Mouse (Mus musculus) G1E-ER4 (cell line): ENCODE data around the gene Vps37b. TPM values are rescaled to one million over a fixed set of nuclear protein-coding genes. Genes with fewer than 3 reads are reported as not detected.

Experiments used
- GATA1 ChIP-seq: IDR thresholded peaks from one replicate; pipeline ENCODE4 v1.8.0; 2012; ENCODE audit warnings: low read length, inconsistent platforms
- polyA plus RNA-seq: library from polyadenylated mRNA; stranded (reverse); fragments of >175 nt; gene quantifications from 2 replicates; pipeline ENCODE4 v1.2.3, GENCODE M21; 2012

Gene Vps37b
- polyA plus RNA-seq, 1 experiment = 177 TPM

DNA sequence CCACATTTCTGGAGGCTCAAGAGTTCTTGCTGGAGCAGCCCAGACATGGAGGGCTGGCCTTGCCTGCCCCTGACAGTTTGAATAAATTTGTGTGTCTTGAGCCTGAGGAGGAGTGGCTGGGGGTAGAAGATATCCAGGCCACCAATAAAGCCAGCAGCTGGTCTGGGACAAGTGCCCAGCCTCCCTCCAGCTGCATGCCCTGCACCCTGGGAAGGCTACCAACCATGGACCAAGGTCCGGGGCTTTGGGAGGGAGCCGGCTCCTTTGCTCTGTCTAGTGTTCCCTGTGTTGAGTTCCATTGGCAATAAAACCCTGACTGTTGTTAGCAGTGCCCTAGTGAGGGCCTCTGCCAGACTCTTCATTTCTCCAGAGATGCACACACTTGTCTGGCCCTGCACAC is 29.2 kb downstream of the Vps37b start:
- TF ChIP-seq GATA1 = no peak

GRCm38 (mm10) chr5:124001274-124001673 is 30.8 kb downstream of the Vps37b start:
- TF ChIP-seq GATA1 = no peak

GRCm38 (mm10) chr5:124000824-124001223 is 31.2 kb downstream of the Vps37b start:
- TF ChIP-seq GATA1 = no peak

DNA sequence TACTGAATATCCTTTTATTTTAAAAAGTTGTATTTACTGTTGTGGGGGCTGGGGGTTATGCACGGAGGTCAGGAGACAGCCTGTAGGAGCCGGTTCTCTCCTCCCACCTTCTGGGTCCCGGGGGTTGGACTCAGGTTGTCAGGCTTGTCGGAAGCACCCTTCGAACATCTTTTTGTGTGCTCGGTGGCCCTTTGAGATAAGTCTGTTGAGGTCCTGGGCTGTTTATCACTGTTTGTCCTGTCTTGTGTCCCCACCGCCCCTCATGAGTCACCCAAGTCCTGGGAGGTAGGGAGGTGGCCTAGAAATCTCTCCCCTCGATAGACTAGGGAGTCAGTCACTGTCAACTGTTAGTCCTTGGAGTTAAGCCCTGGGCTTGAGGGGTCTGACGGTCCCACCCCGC is 33.7 kb downstream of the Vps37b start:
- no peak for TF ChIP-seq GATA1

- TF ChIP-seq GATA1 = no peak
These were observed 34.3 kb downstream of the Vps37b start for GRCm38 (mm10) chr5:123997811-123998210.

DNA sequence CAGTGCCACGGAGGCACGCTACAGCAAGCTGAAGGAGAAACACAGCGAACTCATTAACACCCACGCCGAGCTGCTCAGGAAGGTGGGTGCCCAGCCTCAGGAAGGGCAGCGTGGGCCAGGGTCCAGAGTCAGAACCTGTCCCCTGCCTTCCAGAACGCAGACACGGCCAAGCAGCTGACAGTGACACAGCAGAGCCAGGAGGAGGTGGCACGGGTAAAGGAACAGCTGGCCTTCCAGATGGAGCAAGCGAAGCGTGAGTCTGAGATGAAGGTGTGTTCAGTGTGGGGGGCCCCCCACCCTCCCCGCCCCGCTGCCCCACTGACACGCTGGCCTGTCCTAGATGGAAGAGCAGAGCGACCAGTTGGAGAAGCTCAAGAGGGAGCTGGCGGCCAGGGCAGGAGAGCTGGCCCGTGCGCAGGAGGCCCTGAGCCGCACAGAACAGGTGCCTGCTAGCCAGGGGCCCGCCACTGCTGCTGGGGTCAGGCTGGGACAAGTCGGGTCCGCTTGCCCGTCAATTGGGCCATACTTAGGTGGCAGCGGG is 34.8 kb downstream of the Vps37b start:
- no peak for TF ChIP-seq GATA1

DNA sequence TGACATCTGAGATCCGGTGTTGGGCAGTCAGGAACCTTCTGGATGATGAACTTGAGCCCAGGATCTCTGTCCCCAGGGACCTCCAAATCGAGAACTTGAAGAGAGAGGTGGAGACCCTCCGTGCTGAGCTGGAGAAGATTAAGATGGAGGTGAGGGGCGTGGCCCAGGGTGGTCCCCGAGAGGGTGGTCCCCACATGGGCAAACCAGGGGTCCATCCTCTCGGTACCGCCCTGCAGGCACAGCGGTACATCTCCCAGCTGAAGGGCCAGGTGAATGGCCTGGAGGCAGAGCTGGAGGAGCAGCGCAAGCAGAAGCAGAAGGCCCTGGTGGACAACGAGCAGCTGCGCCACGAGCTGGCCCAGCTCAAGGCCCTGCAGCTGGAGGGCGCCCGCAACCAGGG is 35.4 kb downstream of the Vps37b start:
- TF ChIP-seq GATA1 = no peak

GRCm38 (mm10) chr5:123996194-123996593 is 35.9 kb downstream of the Vps37b start:
- no peak for TF ChIP-seq GATA1

DNA sequence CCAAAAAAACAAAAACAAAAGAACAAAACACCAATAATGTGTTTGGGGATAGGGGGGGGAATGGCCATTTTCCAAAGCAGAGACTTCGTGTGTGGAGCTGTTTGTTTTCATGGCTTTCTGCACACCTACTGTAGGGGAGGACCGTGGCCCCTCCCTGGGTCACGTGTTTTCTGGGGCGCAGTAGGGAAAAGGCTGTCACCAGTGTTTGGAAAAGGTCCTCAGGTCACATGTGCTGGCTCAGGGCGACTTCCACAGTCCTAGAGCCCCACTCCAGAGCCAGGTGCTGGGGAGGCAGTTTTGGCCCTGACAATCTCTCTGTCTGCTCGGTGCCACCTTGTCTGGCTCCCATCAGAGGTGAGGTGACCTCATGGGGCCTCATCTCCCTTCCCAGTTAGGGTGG is 36.7 kb downstream of the Vps37b start:
- no peak for TF ChIP-seq GATA1

DNA sequence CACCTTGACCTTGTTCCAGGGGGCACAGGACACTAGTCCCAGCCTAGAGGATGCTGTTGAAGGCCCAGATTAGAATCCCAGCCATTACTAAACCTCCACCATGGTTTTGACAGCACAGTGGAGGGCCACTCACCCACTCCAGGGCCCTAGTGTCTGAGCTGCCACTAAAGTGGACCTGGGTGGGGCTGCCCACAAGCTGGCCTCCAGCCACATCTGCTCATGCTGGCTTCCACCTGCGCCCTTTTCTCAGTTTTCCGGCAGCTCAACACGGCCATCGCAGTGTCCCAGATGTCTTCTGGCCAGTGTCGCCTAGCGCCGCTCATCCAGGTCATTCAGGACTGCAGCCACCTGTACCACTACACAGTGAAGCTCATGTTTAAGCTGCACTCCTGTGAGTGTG is 37.6 kb downstream of the Vps37b start:
- TF ChIP-seq GATA1 = no peak

DNA sequence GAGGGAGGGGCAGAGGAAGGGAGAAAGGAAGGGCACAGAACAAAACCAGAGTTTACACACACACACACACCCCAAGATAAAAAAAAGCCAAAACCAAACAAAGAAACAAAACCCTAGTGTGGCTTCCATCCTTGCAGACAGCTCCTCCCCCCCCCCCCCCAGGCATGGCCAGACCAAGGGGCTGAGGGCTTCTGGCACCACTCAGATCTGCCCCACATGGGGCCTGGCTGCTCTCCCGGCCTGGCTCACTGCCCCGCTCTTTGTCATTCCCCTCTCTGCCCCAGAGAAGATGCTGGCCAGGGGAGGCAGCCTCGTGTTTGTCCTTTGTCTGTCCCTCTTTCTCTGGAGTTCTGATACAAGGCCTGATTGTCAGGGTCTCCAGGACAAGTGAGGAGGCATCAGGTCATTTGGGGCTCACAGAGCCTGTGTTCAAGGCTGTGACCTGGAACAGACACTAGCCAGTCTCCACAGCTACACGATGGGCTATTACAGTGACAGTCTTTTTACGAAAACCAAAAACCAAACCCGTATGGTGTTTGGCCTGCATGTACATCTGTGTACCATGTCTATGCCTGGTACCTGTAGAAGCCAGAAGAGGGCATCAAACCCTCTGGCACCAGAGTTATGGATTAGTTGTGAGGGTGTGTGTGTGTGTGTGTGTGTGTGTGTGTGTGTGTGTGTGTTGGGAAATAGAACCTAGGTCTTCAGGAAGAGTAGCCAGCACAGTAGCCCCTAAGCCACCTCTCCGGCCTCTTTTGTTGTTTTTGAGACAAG is 38.6 kb downstream of the Vps37b start:
- no peak for TF ChIP-seq GATA1

GRCm38 (mm10) chr5:123992794-123993193 is 39.3 kb downstream of the Vps37b start:
- no peak for TF ChIP-seq GATA1

DNA sequence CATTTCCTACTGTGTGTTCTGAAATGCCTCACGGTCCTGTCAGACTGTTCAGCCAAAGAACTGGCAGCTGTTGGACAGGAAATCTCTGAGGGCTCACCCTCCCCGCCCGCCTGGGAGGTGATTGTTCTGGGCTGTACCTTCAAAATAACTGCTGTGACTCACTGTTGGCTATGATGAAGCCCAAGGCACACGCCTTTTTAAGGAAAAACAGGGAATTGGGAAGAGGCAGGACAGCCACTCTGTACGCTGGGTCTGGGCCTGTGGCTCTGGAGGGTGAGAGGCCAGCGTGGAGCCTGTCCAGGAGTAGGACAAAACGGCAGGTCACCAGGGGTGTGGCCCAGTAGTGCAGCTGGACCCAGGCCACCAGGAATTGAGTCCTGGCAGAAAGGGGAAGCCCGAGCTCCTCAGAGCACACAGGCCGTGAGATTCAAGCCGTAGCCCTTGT is 39.9 kb downstream of the Vps37b start:
- no peak for TF ChIP-seq GATA1

DNA sequence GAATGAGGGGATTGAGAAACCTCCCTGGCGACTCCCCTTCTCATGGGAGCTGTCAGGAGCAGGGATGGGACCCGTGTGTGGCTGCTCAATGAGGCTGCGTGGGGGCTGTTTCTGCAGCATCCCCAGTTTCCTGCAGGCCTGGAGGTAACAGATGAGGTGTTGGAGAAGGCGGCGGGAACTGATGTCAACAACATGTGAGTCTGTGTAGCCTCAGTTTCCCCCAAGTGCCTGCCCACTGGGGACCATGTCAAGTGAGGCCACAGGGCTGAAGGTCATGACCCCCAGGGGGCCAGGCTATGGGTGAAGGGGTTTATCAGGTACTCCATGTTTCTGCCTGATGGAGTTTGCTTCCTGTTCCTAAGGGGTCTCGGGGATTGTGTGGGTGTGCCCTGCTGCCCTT is 40.7 kb downstream of the Vps37b start:
- TF ChIP-seq GATA1 = no peak

GRCm38 (mm10) chr5:123989941-123990885 is 41.9 kb downstream of the Vps37b start:
- no peak for TF ChIP-seq GATA1

DNA sequence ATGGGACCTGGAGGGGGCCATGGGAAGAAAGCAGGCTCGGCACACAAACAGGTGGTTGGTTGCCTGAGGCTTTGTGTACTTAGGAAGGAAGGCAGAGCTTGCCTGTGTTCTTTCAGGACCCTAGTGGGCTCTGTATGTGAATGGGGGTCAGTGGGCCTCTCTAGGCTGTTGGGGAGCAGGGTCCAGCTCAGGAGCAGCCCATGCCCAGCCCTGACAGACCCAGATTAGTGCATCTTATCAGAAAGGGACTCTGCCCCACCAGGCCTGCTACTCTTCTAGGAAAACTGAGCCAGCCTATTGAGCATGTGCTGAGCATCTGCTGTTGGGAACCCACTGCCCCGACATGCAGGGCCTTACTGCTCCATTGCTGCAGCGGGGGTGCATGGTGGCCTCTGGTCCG is 44.6 kb downstream of the Vps37b start:
- no peak for TF ChIP-seq GATA1
